Mouse (Mus musculus) neural tube, embryonic 11.5 days (tissue): ENCODE results near the gene Vrk1. TPM values are rescaled to one million over a fixed set of nuclear protein-coding genes. Genes with fewer than 3 reads are reported as not detected.

Experiments used
- ATAC-seq: fragments of 200-750 bp; cut with Nextera tagmentation; 2 replicates; pipeline ENCODE4 v1.8.0; 2017; ENCODE audit warnings: moderate number of reproducible peaks, mild to moderate bottlenecking, moderate TSS enrichment, moderate library complexity; ENCODE audit not compliant: insufficient read depth, low FRiP score, low TSS enrichment
- DNase-seq: peaks from one replicate; pipeline ENCODE4 v3.0.0-alpha.2; 2015; ENCODE audit warnings: low spot score
- H3K27ac ChIP-seq: fragments of 300-500 bp; sonication (generic); 2 replicates; pipeline ENCODE4 v1.5.1; 2014; ENCODE audit warnings: low read depth, mild to moderate bottlenecking, low read length
- H3K27me3 ChIP-seq: fragments of 300-500 bp; sonication (generic); 2 replicates; pipeline ENCODE4 v1.6.1; 2014; ENCODE audit warnings: mild to moderate bottlenecking, low read length, mixed read lengths; ENCODE audit not compliant: control insufficient read depth, insufficient read depth
- H3K36me3 ChIP-seq: fragments of 300-500 bp; sonication (generic); 2 replicates; pipeline ENCODE4 v1.6.1; 2014; ENCODE audit warnings: mild to moderate bottlenecking, low read length, moderate library complexity, mixed read lengths; ENCODE audit not compliant: control insufficient read depth, insufficient read depth
- H3K4me1 ChIP-seq: fragments of 300-500 bp; sonication (generic); 2 replicates; pipeline ENCODE4 v1.6.1; 2014; ENCODE audit warnings: low read length, mixed read lengths; ENCODE audit not compliant: control insufficient read depth, insufficient read depth
- H3K4me2 ChIP-seq: fragments of 300-500 bp; sonication (generic); 2 replicates; pipeline ENCODE4 v1.6.1; 2014; ENCODE audit warnings: low read depth, mild to moderate bottlenecking, moderate library complexity
- H3K4me3 ChIP-seq: fragments of 300-500 bp; sonication (generic); 2 replicates; pipeline ENCODE4 v1.5.1; 2014; ENCODE audit warnings: low read depth, low read length
- H3K9ac ChIP-seq: fragments of 300-500 bp; sonication (generic); 2 replicates; pipeline ENCODE4 v1.6.1; 2014; ENCODE audit warnings: mild to moderate bottlenecking, low read length
- H3K9me3 ChIP-seq: fragments of 300-500 bp; sonication (generic); 2 replicates; pipeline ENCODE4 v1.6.1; 2016; ENCODE audit warnings: low read length; ENCODE audit not compliant: control insufficient read depth
- WGBS: fragments of 180-500 bp; shearing (Covaris S2); extraction: QIAGEN DNeasy Blood & Tissue Kit; methylation state at CpG from one replicate; pipeline ENCODE4 v1.1.7; 2014; 5-methylcytosine and 5-hydroxymethylcytosine counted together
- polyA plus RNA-seq: library from polyadenylated mRNA; unstranded; fragments of >200 nt; fragmentation: Nextera tagmentation; extraction: Ambion mirVana; gene quantifications from 2 replicates; pipeline ENCODE4 v1.2.1, GENCODE M21; 2014

The Vrk1 gene
- polyA plus RNA-seq, 1 experiment from 2014 or later: 88.4 TPM

- Histone ChIP-seq H3K36me3 (no peaks in the 10 kb centered on the region), H3K4me2 (no peak overlapping the region), H3K9me3 (no peaks in the 10 kb centered on the region), H3K9ac (no peak overlapping the region), H3K4me3 (no peak overlapping the region), H3K27me3 (no peaks in the 10 kb centered on the region), H3K4me1 (no peaks in the 10 kb centered on the region), H3K27ac (no peak overlapping the region)
- ATAC-seq (no peak), DNase-seq (peak; percentile 7)
- 89% methylated on average over 14 of the region's 14 CpGs for WGBS
Measured at GRCm38 (mm10) chr12:106107272-106107671, 97.2 kb downstream of the Vrk1 start.

- no peak overlapping the region for H3K27ac ChIP-seq
- 7% methylated on average over 6 of the region's 6 CpGs for WGBS
- peak; percentile 61 for DNase-seq
Measured at GRCm38 (mm10) chr12:106115070-106115891, 105.3 kb downstream of the Vrk1 start.

GRCm38 (mm10) chr12:106115892-106116206 lies 105.8 kb downstream of the Vrk1 start:
- DNase-seq: no peak
- no peak overlapping the region for H3K27ac ChIP-seq
- ATAC-seq: no peak
- H3K9me3 ChIP-seq: no peaks in the 10 kb centered on the region
- no peaks in the 10 kb centered on the region for H3K27me3 ChIP-seq
- H3K36me3 ChIP-seq: no peaks in the 10 kb centered on the region
- H3K4me2 ChIP-seq: no peak overlapping the region
- 39% methylated on average over 5 of the region's 5 CpGs for WGBS
- H3K4me1 ChIP-seq: peaks cover 12% of the 10 kb centered on the region; the same call in 1 of the 2 replicates
- no peak overlapping the region for H3K9ac ChIP-seq
- no peak overlapping the region for H3K4me3 ChIP-seq

More at GRCm38 (mm10) chr12:106115070-106115891, 105.3 kb downstream of the Vrk1 start:
- no peaks in the 10 kb centered on the region for H3K9me3 ChIP-seq
- no peak for ATAC-seq
- peaks cover 12% of the 10 kb centered on the region; the same call in 1 of the 2 replicates for H3K4me1 ChIP-seq
- H3K4me3 ChIP-seq: no peak overlapping the region
- no peak overlapping the region for H3K9ac ChIP-seq
- no peaks in the 10 kb centered on the region for H3K36me3 ChIP-seq
- H3K4me2 ChIP-seq: no peak overlapping the region
- no peaks in the 10 kb centered on the region for H3K27me3 ChIP-seq

GRCm38 (mm10) chr12:106123276-106123675 lies 113.2 kb downstream of the Vrk1 start:
- 30% methylated on average over 14 of the region's 14 CpGs for WGBS
- no peaks in the 10 kb centered on the region for H3K9me3 ChIP-seq
- H3K4me3 ChIP-seq: no peak overlapping the region
- peak; percentile 29 for DNase-seq
- no peak for ATAC-seq
- no peak overlapping the region for H3K9ac ChIP-seq
- H3K4me2 ChIP-seq: no peak overlapping the region
- H3K27ac ChIP-seq: no peak overlapping the region
- 0 out of 2 replicates have a peak, but pooled peaks cover 3% of the 10 kb centered on the region for H3K4me1 ChIP-seq
- H3K27me3 ChIP-seq: no peaks in the 10 kb centered on the region
- no peaks in the 10 kb centered on the region for H3K36me3 ChIP-seq

GRCm38 (mm10) chr12:106124581-106124980 lies 114.6 kb downstream of the Vrk1 start:
- 87% methylated on average over 3 of the region's 3 CpGs for WGBS
- no peak for ATAC-seq
- H3K36me3 ChIP-seq: no peaks in the 10 kb centered on the region
- H3K4me3 ChIP-seq: no peak overlapping the region
- H3K9me3 ChIP-seq: no peaks in the 10 kb centered on the region
- peak; percentile 2 for DNase-seq
- H3K27me3 ChIP-seq: no peaks in the 10 kb centered on the region
- H3K4me1 ChIP-seq: 0 out of 2 replicates have a peak, but pooled peaks cover 3% of the 10 kb centered on the region
- H3K4me2 ChIP-seq: no peak overlapping the region
- H3K9ac ChIP-seq: no peak overlapping the region
- H3K27ac ChIP-seq: no peak overlapping the region

Other genes with a start within 250 kb of the Vrk1 start
- gene Papola, start 225.5 kb upstream of the Vrk1 start, polyA plus RNA-seq: 228 and 239 TPM in 2 replicates